Mouse (Mus musculus) liver, adult 2 months (tissue): ENCODE data around the gene Tmem247.

Experiments
- CTCF ChIP-seq: fragments of 200-500 bp; IDR thresholded peaks from 2 replicates; pipeline ENCODE4 v1.5.1; 2011; ENCODE audit warnings: low read depth, low read length, control low read depth
- POLR2A ChIP-seq: fragments of 200-500 bp; IDR thresholded peaks from 2 replicates; pipeline ENCODE4 v1.6.1; 2011; ENCODE audit warnings: low read length, control low read depth; ENCODE audit not compliant: insufficient read depth; ENCODE audit errors: extremely low read depth

GRCm38 (mm10) chr17:86942112-86942511 lies 25.0 kb downstream of the Tmem247 start:
- TF ChIP-seq POLR2A, result no peak
- no peak for TF ChIP-seq CTCF
